ENCODE assay signal across 8 mouse cellular contexts in genomic region chr2:121354820-121355592, GRCm38 (mm10). TPM values are rescaled to one million over a fixed set of nuclear protein-coding genes. Genes with fewer than 3 reads are reported as not detected.
DNase-seq lines count a peak whose midpoint lies in the region; ATAC-seq and TF ChIP-seq lines count a peak whose summit lies in the region.

Ppip5k1 (minus strand) TSS chr2:121355396.

- in situ Hi-C loops in CH12.LX (cut with MboI; ENCODE audit: low pct_ligation_motif_present, low pct_unique_long_range_greater_than_20kb, low sequenced_read_pairs) = no loop called here

- H3K79me2 ChIP-seq in CH12.LX (replicated peaks; ENCODE audit: control insufficient read depth, extremely low read depth, insufficient read depth, poor library complexity, severe bottlenecking) = no peaks in the 10 kb centered on the region

- TF ChIP-seq EP300 in CH12.LX (IDR thresholded peaks at IDR 0.05; ENCODE audit: low read length) = no peak

- TF ChIP-seq POLR2A in CH12.LX (IDR thresholded peaks at IDR 0.05; ENCODE audit: low read depth, low read length) = peak; percentile 41; the same call in 1 of the 2 replicates

- under 1% methylated on average over 55 of the region's 58 CpGs for WGBS in forebrain, embryonic 11.5 days
- whole genome bisulfite sequencing in heart, embryonic 16.5 days = under 1% methylated on average over 57 of the region's 58 CpGs
- WGBS in liver, embryonic 15.5 days (ENCODE audit: insufficient replicate concordance) = under 1% methylated on average over 58 of the region's 58 CpGs
- 1% methylated on average over 58 of the region's 58 CpGs for WGBS in neural tube, embryonic 12.5 days

- H3K9ac ChIP-seq in CH12.LX (ENCODE audit: insufficient read depth, low read depth) = peak within 1 kb of the TSS; percentile 74
- H3K9ac ChIP-seq in forebrain, embryonic 11.5 days (ENCODE audit: low read length) = peak within 1 kb of the TSS; percentile 88
- peak within 1 kb of the TSS; percentile 87 for H3K9ac ChIP-seq in heart, embryonic 16.5 days (ENCODE audit: low read length)
- peak within 1 kb of the TSS; percentile 80 for H3K9ac ChIP-seq in liver, embryonic 15.5 days
- H3K9ac ChIP-seq in neural tube, embryonic 12.5 days = peak within 1 kb of the TSS; percentile 80

- H3K4me1 ChIP-seq in CH12.LX (ENCODE audit: control insufficient read depth in 1 of 2, insufficient read depth in 2 of 2) = peaks cover 9 to 18% of the 10 kb centered on the region in 2 experiments
- H3K4me1 ChIP-seq in forebrain, embryonic 11.5 days (replicated peaks; ENCODE audit: control insufficient read depth, insufficient read depth, low read length) = peaks cover 10% of the 10 kb centered on the region; the same call in 1 of the 2 replicates
- peaks cover 13% of the 10 kb centered on the region for H3K4me1 ChIP-seq in heart, embryonic 16.5 days (ENCODE audit: control insufficient read depth, insufficient read depth, low read length)
- H3K4me1 ChIP-seq in liver, embryonic 15.5 days (replicated peaks) = peaks cover 20% of the 10 kb centered on the region
- peaks cover 17% of the 10 kb centered on the region for H3K4me1 ChIP-seq in neural tube, embryonic 12.5 days

- dilution Hi-C loops in CH12.LX (cut with MboI; ENCODE audit: extremely low pct_ligation_motif_present, extremely low pct_unique_long_range_greater_than_20kb, low sequenced_read_pairs) = no loop called here

- no peak within 1 kb of the TSS for H3K27ac ChIP-seq in CH12.LX (ENCODE audit: insufficient read depth, low read depth)
- H3K27ac ChIP-seq in forebrain, embryonic 11.5 days (ENCODE audit: low read depth, low read length) = peak within 1 kb of the TSS; percentile 25; the same call in 1 of the 2 replicates
- H3K27ac ChIP-seq in heart, embryonic 16.5 days (ENCODE audit: low read length) = peak within 1 kb of the TSS; percentile 41; the same call in 1 of the 2 replicates
- H3K27ac ChIP-seq in liver, embryonic 15.5 days (replicated peaks) = 0 out of 2 replicates have a peak within 1 kb of the TSS, but pooled peaks have one; percentile 62
- H3K27ac ChIP-seq in neural tube, embryonic 12.5 days = peak within 1 kb of the TSS; percentile 66; the same call in 1 of the 2 replicates

- peaks cover 5 to 8% of the 10 kb centered on the region in 2 experiments for H3K36me3 ChIP-seq in CH12.LX (replicated peaks in 1 of 2; ENCODE audit: control insufficient read depth in 1 of 2, insufficient read depth in 1 of 2, low read length in 1 of 2)
- no peaks in the 10 kb centered on the region for H3K36me3 ChIP-seq in forebrain, embryonic 11.5 days (ENCODE audit: control insufficient read depth, insufficient read depth, low read length)
- H3K36me3 ChIP-seq in heart, embryonic 16.5 days (ENCODE audit: control insufficient read depth, insufficient read depth) = no peaks in the 10 kb centered on the region
- no peaks in the 10 kb centered on the region for H3K36me3 ChIP-seq in liver, embryonic 15.5 days (replicated peaks)
- no peaks in the 10 kb centered on the region for H3K36me3 ChIP-seq in neural tube, embryonic 12.5 days

- TF ChIP-seq CTCF in CH12.LX (conservative IDR thresholded peaks at IDR 0.05 in 1 of 2, IDR thresholded peaks at IDR 0.05 in 1 of 2; ENCODE audit: low read depth in 2 of 2, low read length in 2 of 2) = peak; percentile 57 to 89

- H3K27me3 ChIP-seq in CH12.LX (replicated peaks) = peaks cover 43% of the 10 kb centered on the region
- peaks cover 6% of the 10 kb centered on the region; the same call in 1 of the 2 replicates for H3K27me3 ChIP-seq in forebrain, embryonic 11.5 days (ENCODE audit: control insufficient read depth, insufficient read depth, low read length)
- H3K27me3 ChIP-seq in heart, embryonic 16.5 days (ENCODE audit: control insufficient read depth, insufficient read depth, low read length) = peaks cover 30% of the 10 kb centered on the region
- peaks cover 55% of the 10 kb centered on the region for H3K27me3 ChIP-seq in liver, embryonic 15.5 days
- peaks cover 23% of the 10 kb centered on the region for H3K27me3 ChIP-seq in neural tube, embryonic 12.5 days (replicated peaks)

- H3K4me3 ChIP-seq in CH12.LX (replicated peaks in 1 of 3; ENCODE audit: low read depth in 2 of 3, low read length in 2 of 3, poor library complexity in 1 of 3) = peak within 1 kb of the TSS; percentile 76 to 81 (median 80)
- H3K4me3 ChIP-seq in forebrain, embryonic 11.5 days (ENCODE audit: low read depth, low read length) = peak within 1 kb of the TSS; percentile 73
- H3K4me3 ChIP-seq in heart, embryonic 16.5 days (ENCODE audit: low read length) = peak within 1 kb of the TSS; percentile 75
- peak within 1 kb of the TSS; percentile 89 for H3K4me3 ChIP-seq in liver, embryonic 15.5 days (replicated peaks)
- H3K4me3 ChIP-seq in neural tube, embryonic 12.5 days = peak within 1 kb of the TSS; percentile 67

- no peaks in the 10 kb centered on the region for H3K9me3 ChIP-seq in CH12.LX (replicated peaks; ENCODE audit: low read length)
- no peaks in the 10 kb centered on the region for H3K9me3 ChIP-seq in forebrain, embryonic 11.5 days (ENCODE audit: control insufficient read depth, low read length)
- H3K9me3 ChIP-seq in heart, embryonic 16.5 days (replicated peaks; ENCODE audit: control insufficient read depth, low read length) = no peaks in the 10 kb centered on the region
- no peaks in the 10 kb centered on the region for H3K9me3 ChIP-seq in liver, embryonic 15.5 days (replicated peaks)
- no peaks in the 10 kb centered on the region for H3K9me3 ChIP-seq in neural tube, embryonic 12.5 days

- ATAC-seq in forebrain, embryonic 11.5 days (replicated peaks; ENCODE audit: low FRiP score) = peak; percentile 97
- peak; percentile 95 for ATAC-seq in heart, embryonic 16.5 days (replicated peaks; ENCODE audit: extremely low read depth, insufficient read depth, low FRiP score)
- peak; percentile 98 for ATAC-seq in liver, embryonic 15.5 days (ENCODE audit: insufficient read depth)
- peak; percentile 93 for ATAC-seq in neural tube, embryonic 12.5 days (ENCODE audit: low FRiP score, low read depth)

- peak; percentile 94 for DNase-seq in CH12.LX (ENCODE audit: extremely low read depth)
- DNase-seq in c-Kit-positive CD71-positive TER-119-negative erythroid progenitor cells, embryonic 14.5 days (ENCODE audit: low read depth) = peak; percentile 90
- peak; percentile 99 for DNase-seq in forebrain, embryonic 11.5 days (ENCODE audit: low spot score)
- peak; percentile 98 for DNase-seq in kidney, postnatal 36 days
- peak; percentile 95 for DNase-seq in telencephalon, adult 2 months (ENCODE audit: low read depth, low spot score)

- TF ChIP-seq RAD21 in CH12.LX (IDR thresholded peaks at IDR 0.05; ENCODE audit: low read depth, low read length) = peak; percentile 64

- H3K4me2 ChIP-seq in CH12.LX (ENCODE audit: insufficient read depth, low read depth, poor library complexity, severe bottlenecking) = peak within 1 kb of the TSS; percentile 79
- H3K4me2 ChIP-seq in forebrain, embryonic 11.5 days (ENCODE audit: low read depth, low read length, severe bottlenecking) = peak within 1 kb of the TSS; percentile 86
- peak within 1 kb of the TSS; percentile 98 for H3K4me2 ChIP-seq in heart, embryonic 16.5 days (ENCODE audit: low read depth, low read length)
- peak within 1 kb of the TSS; percentile 99 for H3K4me2 ChIP-seq in liver, embryonic 15.5 days
- peak within 1 kb of the TSS; percentile 83 for H3K4me2 ChIP-seq in neural tube, embryonic 12.5 days (replicated peaks)

TF ChIP-seq in CH12.LX, 34 proteins besides CTCF, POLR2A, EP300 and RAD21 (continues in another document):
- TF ChIP-seq MYC (IDR thresholded peaks at IDR 0.05; ENCODE audit: low read depth, low read length) = no peak
- no peak for TF ChIP-seq BHLHE40 (IDR thresholded peaks at IDR 0.05; ENCODE audit: low read depth, low read length)
- TF ChIP-seq NRF1 (IDR thresholded peaks at IDR 0.05; ENCODE audit: low read depth, low read length) = peak; percentile 67
- peak; percentile 56 for TF ChIP-seq USF1 (IDR thresholded peaks at IDR 0.05; ENCODE audit: low read depth, low read length)
- 0 out of 2 replicates have a peak, but pooled peaks have one; percentile 57 for TF ChIP-seq KAT2A (IDR thresholded peaks at IDR 0.05; ENCODE audit: insufficient replicate concordance, low read length)
- TF ChIP-seq UBTF (IDR thresholded peaks at IDR 0.05; ENCODE audit: low read depth, low read length) = no peak
- TF ChIP-seq CHD1 (IDR thresholded peaks at IDR 0.05; ENCODE audit: low read depth, low read length) = no peak
- no peak; the same call in 1 of the 2 replicates for TF ChIP-seq MEF2A (IDR thresholded peaks at IDR 0.05; ENCODE audit: borderline replicate concordance, low read depth, low read length)
- peak; percentile 55 for TF ChIP-seq ELF1 (IDR thresholded peaks at IDR 0.05; ENCODE audit: low read depth, low read length)
- peak; percentile 68; the same call in 1 of the 2 replicates for TF ChIP-seq SIN3A (IDR thresholded peaks at IDR 0.05; ENCODE audit: low read length)
- no peak; the same call in 1 of the 2 replicates for TF ChIP-seq ZMIZ1 (IDR thresholded peaks at IDR 0.05; ENCODE audit: low read depth, low read length)
- peak; percentile 76 for TF ChIP-seq CHD2 (IDR thresholded peaks at IDR 0.05; ENCODE audit: low read length)
- TF ChIP-seq HCFC1 (IDR thresholded peaks at IDR 0.05; ENCODE audit: low read depth, low read length) = peak; percentile 77
- peak; percentile 55 for TF ChIP-seq TCF12 (IDR thresholded peaks at IDR 0.05; ENCODE audit: low read depth, low read length)
- no peak for TF ChIP-seq POLR2AphosphoS2 (IDR thresholded peaks at IDR 0.05; ENCODE audit: low read depth, low read length)
- no peak for TF ChIP-seq MAFK (IDR thresholded peaks at IDR 0.05; ENCODE audit: insufficient replicate concordance, low read length)
- no peak for TF ChIP-seq USF2 (conservative IDR thresholded peaks at IDR 0.05; ENCODE audit: low read depth, low read length)
- 0 out of 2 replicates have a peak, but pooled peaks have one; percentile 15 for TF ChIP-seq MAX (IDR thresholded peaks at IDR 0.05; ENCODE audit: low read length)
- no peak for TF ChIP-seq ZNF384 (IDR thresholded peaks at IDR 0.05; ENCODE audit: low read depth, low read length)
- TF ChIP-seq ETS1 (conservative IDR thresholded peaks at IDR 0.05; ENCODE audit: low read depth, low read length) = no peak
- no peak; the same call in 1 of the 2 replicates for TF ChIP-seq MAZ (IDR thresholded peaks at IDR 0.05; ENCODE audit: low read depth, low read length)
- no peak for TF ChIP-seq JUND (conservative IDR thresholded peaks at IDR 0.05; ENCODE audit: low read depth, low read length)

RNA-seq across cellular contexts. Expression of gene Ppip5k1, which starts in this region (rescaled TPM):
- total RNA-seq in CH12.LX (2012; rRNA removed) = 11.0 and 11.9 TPM in 2 replicates
- total RNA-seq in CH12.LX (2014; rRNA removed) = 4.5 and 4.6 TPM in 2 replicates
- 10.4 and 12.3 TPM in 2 replicates for polyA plus RNA-seq in CH12.LX (2012; ENCODE audit: insufficient read length, low read depth)
- 10.7 and 11.7 TPM in 2 replicates for polyA plus RNA-seq in forebrain, embryonic 11.5 days (2014; fragmentation: Nextera tagmentation; extraction: Ambion mirVana)
- polyA plus RNA-seq in heart, embryonic 16.5 days (2015; fragmentation: Nextera tagmentation; extraction: Ambion mirVana) = 11.0 and 13.5 TPM in 2 replicates
- polyA plus RNA-seq in liver, embryonic 15.5 days (2015; fragmentation: Nextera tagmentation; extraction: Ambion mirVana) = 5.9 and 6.2 TPM in 2 replicates
- polyA plus RNA-seq in neural tube, embryonic 12.5 days (2016; fragmentation: Nextera tagmentation; extraction: Ambion mirVana) = 13.0 and 13.1 TPM in 2 replicates
